Mouse (Mus musculus) WW6 (cell line): ENCODE data around the gene Pttg1ip.

Experiments
- DNase-seq: peaks from one replicate; pipeline ENCODE4 v3.0.0-alpha.2; 2013; ENCODE audit warnings: low read depth, low spot score

The Pttg1ip gene

DNA sequence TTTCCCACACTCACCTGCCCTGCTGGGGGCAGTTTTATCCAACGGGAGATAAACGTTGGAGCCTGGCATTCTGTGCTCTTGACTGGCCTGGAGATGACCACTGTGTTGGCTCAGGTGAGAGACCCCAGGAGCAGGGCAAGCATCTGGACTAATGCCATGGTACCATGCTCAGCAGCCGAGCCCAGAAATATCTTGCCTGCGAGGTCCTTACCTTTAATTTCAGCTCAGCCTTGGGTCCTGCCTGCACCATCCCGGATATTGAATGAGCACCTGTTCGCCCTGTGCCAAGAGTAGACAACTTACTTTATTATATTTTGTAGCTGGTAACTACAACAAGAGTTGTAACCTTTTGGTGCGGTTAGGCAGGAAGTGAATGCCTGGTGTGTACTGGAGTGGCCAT is 25.3 kb downstream of the Pttg1ip start:
- no peak for DNase-seq

DNA sequence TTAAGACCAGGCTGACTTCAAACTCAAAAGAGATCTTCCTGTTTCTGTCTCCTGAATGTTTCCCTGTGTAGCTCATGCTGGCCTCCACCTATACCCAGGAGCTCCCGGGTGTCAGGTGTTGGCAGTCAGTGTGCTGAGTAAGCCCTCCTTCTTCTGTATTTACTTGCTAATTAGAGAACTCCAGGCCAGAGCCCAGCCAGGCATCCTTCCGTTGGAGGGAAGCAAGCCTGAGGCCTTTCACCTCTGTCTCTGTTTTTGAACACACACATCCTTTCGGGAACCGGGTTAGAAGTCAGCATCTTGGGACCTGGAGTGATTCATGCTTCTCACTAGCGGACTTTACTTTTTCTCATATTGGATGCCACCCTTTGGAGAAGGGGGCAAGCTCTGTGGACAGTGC is 25.9 kb downstream of the Pttg1ip start:
- no peak for DNase-seq

GRCm38 (mm10) chr10:77608589-77608988 is 27.1 kb downstream of the Pttg1ip start:
- DNase-seq, result no peak

- DNase-seq, result no peak
These were observed 28.9 kb downstream of the Pttg1ip start for GRCm38 (mm10) chr10:77610221-77610961.

GRCm38 (mm10) chr10:77613409-77613808 is 31.9 kb downstream of the Pttg1ip start:
- no peak for DNase-seq

DNA sequence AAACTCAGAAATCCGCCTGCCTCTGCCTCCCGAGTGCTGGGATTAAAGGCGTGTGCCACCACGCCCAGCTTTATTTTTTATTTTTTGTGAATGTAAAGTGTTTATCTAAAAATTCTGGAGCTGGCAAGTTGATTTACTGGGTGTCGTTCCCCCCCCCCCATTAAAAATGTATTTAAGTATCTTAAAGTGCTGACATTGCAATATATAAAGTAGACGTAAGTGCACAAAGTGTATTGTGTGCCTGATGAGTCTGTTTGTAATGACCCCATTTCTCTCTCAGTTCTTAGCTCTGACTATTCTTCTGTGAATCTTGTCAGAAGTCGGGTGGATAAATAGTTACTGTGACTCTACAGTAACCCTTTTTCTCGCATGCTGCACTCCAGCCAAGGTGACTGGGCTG is 34.1 kb downstream of the Pttg1ip start:
- no peak for DNase-seq

DNA sequence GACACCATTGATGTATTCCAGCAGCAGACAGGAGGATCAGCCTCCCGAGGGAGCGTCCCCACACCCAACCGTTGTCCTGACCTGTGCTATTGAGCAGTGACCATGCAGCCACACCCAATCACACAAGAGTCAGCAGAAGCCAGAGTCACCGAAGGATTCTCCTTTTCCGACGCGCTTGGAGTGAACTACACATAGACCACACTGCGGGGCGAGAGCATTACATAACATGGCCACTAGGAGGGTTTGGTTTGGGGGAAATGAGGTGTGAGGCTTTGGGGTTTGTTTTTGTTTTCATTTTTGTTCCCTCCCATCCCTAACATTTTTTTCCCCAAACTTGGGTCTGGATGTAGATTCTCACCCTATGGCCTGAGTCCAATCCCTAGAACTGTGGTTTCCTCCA is 34.6 kb downstream of the Pttg1ip start:
- no peak for DNase-seq

GRCm38 (mm10) chr10:77616926-77617325 is 35.4 kb downstream of the Pttg1ip start:
- no peak for DNase-seq

- DNase-seq, result no peak
These were observed 40.0 kb downstream of the Pttg1ip start for GRCm38 (mm10) chr10:77621546-77621945.

- DNase-seq, result peak; percentile 76
These were observed 40.8 kb downstream of the Pttg1ip start, which contains the start of gene Ube2g2 for GRCm38 (mm10) chr10:77622055-77622988. Ube2g2 (plus strand) TSS chr10:77622275.

DNA sequence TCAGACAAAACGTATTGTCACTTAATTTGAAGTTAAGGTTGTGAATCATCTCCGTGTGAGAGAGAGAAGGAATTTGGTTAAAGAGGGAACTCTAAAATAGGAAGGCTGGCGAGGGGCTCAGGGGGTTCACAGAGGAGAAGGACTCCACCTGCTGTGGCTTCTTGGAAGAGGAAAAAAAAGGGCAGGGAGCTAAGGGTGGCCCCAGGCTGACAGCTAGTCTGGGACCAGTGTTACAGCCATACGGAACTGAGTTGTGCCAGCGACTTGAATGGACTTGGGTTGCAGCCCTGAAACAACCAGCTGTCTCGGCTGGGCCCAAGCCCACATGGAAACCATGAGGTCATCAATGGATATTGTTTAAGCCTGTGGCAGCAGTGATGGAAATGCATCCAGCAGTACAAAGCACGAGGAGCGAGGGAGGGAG is 41.6 kb downstream of the Pttg1ip start:
- DNase-seq, result no peak

DNA sequence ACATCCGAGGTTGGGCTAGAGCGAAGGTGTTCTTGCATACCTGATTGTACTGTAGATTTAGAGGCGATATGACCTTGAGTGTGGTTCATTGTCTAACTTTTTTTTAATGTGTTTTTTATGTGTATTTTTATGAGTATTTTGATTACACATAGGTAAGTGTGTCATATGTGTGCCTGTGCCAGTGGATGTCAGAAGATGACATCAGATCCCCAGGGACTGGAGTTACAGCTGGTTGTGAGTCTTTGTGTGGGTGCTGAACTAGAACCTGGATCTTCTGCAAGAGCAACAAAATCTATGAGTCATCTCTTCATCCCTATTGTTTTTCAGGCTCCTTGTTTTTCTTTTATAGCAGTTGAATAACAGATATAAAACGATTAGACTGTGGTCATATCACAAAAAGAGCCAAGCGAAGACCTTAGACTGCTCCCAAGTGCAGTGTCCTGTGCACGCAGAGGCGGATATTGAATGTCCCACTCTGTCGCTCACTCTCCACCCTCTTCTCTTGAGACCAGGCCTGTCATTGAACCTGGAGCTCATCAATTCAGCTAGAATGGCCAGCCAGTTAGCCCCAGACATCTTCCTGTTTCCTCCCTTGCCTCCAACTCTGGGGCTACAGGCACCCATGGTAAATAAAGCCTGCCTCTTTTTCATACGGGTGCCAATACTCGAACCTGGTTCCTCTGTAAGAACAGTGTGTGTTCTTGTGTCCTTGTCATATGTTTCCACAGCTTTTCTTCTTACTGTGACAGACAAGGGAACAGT is 42.3 kb downstream of the Pttg1ip start:
- DNase-seq, result no peak

DNA sequence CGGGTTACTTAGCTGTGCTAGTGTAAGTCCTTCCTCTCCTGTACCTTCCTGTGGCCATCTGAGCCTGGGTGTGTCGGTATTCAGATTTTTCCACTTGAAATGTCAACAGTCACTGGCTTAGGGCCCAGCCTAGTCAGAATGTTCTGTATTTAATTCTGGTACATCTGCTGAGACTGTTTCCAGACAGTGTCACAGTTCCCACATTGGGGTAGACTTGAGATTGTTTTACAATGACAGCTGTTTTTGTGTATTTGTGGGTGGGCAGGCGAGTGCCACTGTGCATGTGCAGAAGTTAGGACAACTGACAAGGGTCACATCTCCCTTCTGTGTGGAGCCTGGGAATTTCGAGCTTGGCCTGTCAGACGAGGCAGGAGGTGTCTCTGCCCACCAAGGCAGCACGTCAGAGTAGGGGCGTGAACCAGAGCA is 43.1 kb downstream of the Pttg1ip start:
- DNase-seq, result no peak

DNA sequence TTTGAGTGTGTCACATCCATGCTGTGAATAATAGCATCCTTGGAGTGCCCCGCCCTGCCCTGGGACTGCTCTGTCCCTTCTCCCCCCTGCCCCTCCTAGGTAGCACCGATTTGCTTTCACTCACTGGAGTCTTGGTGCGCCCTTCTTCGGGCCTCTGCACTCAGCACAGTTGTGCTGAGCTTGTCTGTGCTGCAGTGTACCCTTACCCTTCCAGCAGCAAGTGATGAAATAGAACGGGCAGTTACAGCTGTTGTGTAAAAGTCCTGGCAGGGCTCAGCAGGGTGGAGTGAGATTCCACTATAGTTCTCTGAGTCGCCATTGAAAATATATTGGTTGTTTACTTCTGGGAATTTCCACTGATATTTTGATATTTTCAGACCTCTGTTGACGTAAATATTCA is 44.5 kb downstream of the Pttg1ip start:
- no peak for DNase-seq

GRCm38 (mm10) chr10:77626591-77626990 is 45.1 kb downstream of the Pttg1ip start:
- no peak for DNase-seq

GRCm38 (mm10) chr10:77627497-77627896 is 46.0 kb downstream of the Pttg1ip start:
- DNase-seq, result no peak

GRCm38 (mm10) chr10:77629163-77629562 is 47.6 kb downstream of the Pttg1ip start:
- no peak for DNase-seq

GRCm38 (mm10) chr10:77629970-77630369 is 48.5 kb downstream of the Pttg1ip start:
- DNase-seq, result no peak

GRCm38 (mm10) chr10:77634016-77634415 is 52.5 kb downstream of the Pttg1ip start:
- no peak for DNase-seq

- DNase-seq, result no peak
These were observed 53.1 kb downstream of the Pttg1ip start for GRCm38 (mm10) chr10:77634452-77635231.
